Mouse (Mus musculus) liver, adult 2 months (tissue): ENCODE measurements around the gene Pes1.

Experiments used
- CTCF ChIP-seq: fragments of 200-500 bp; IDR thresholded peaks from 2 replicates; pipeline ENCODE4 v1.5.1; 2011; ENCODE audit warnings: low read depth, low read length, control low read depth
- POLR2A ChIP-seq: fragments of 200-500 bp; IDR thresholded peaks from 2 replicates; pipeline ENCODE4 v1.6.1; 2011; ENCODE audit warnings: low read length, control low read depth; ENCODE audit not compliant: insufficient read depth; ENCODE audit errors: extremely low read depth

DNA sequence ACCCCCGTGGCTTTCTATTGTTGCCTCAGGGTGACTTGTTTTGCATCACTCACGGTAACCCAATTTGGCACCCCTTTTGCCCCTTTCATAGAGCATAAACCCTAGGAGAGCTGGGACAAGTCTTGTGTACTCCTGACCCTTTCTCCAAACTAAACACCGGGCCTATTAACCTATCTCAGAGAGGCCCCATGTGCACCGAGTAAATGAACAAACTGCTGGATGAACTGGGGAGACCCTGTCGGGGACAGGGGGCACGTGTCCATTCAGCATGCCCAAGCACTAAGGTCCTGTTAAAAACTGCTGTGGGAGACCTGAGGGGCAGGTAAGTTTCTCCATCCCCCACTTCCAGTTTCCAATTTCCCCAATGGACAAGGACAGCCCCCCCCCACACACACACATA is 32.8 kb upstream of the Pes1 start:
- TF ChIP-seq POLR2A (no peak), CTCF (no peak)
